Mouse (Mus musculus) induced T-regulatory cell, adult 2 months (primary cell): ENCODE measurements around the gene Ccnk.

Experiments
- DNase-seq: peaks from one replicate; pipeline ENCODE4 v3.0.0-alpha.2; 2012; ENCODE audit warnings: low read depth

Gene Ccnk

DNA sequence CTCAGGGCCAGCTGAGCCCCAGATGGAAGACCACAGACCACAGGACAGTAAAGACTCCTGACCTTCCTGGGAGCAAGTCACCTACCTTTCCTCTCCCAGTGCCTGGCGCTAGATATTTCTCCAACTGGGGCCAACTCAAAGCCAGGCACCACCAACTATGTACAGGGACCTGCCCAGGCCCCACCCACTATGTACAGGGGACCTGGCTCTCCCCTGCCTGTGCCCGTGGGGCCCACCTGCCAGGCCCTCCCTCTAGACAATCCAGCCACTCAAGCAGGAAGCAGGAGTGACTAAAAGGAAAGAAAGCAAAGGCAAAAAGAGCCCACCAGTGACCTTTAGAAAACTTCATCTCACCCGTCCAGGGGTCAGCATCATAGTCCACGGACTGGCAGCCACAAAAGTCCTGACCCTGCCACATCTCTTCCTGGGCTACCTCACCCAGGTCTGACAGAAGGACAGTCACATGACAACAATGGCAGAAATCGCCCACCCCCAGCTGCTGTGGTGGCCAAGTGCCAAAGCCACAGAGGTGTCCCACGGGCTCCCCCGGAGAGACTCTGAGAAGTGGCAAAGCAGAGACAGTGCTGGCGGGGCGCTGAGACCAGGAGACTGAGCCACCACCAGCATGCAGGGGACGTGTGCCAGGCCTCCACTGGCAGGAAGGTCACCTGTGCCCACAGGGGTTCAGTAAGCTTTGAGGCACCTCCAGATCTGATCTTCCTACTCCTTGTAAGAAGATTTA, 67.6 kb downstream of the Ccnk start:
- DNase-seq = no peak

DNA sequence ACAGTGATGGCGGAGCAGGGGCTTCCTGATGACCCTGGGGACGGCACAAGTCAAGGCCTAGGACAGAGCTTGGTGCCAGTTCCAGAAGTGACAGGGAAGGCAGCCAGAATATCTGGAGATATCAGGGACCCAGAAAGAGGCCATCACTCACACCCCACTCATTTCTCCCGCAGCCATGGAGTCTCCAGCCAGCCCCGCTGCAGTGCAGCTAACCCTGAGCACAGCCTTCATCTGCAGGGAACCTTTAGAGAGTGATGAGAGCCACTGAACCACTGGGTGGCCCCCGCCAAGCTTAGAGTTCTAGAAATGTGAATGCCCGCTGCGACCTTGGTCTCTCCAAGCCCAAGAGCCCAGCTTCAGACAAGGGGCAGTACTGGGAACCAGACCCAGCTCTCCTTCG, 69.6 kb downstream of the Ccnk start:
- no peak for DNase-seq

DNA sequence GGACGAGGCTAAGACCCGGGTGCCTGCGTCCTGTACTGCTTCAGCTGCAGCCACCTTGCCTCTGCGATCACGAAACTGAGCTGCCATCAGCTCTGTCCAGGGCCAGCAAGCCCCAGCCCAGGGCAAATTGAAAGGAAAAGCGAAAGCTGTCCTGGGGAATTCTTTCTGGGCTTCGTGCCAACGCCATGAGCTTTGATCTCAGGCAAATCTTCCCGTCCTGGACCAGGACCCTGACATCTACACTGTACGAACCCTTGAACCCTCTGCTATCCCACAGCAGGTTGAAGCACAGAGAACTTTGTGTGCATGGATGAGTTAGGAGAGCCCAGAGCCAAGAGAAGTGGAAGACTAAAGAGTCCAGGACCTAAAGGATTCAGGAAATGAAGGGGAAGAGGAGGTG, 70.1 kb downstream of the Ccnk start:
- no peak for DNase-seq

DNA sequence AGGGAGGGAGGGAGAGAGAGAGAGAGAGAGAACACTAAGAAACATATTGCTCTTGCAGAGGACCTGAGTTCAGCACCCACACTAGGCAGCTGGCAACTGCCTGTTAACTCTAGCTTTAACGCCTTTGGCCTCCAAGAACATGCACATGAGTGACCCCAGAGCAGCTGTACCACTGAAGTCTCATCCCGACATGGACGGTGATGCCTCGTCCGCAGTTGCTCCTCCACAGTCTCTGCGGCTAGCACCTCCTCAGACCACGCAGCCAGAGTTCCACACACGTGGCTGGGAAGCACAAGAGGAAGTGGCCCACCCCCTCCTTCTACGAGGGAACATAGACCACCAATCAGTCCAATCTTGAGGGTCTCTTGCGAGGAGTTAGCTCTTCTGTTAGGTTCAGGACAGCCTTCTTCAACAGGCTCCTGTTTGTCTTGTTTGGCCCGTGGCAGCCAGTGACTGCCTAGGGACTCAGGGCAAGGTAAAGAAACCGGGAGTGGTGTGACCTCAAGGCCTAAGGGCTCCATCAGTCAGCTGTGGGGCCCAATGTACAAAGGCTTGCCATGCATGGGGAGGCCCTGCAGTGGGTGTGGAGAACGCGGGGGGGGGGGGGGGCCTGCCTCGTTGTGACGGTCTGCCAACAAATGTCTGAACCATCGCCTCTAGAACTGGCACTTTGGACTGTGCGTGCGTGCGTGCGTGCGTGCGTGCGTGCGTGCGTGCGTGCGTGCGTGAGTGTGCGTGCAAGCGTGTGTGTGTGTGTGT, 71.8 kb downstream of the Ccnk start:
- no peak for DNase-seq

DNA sequence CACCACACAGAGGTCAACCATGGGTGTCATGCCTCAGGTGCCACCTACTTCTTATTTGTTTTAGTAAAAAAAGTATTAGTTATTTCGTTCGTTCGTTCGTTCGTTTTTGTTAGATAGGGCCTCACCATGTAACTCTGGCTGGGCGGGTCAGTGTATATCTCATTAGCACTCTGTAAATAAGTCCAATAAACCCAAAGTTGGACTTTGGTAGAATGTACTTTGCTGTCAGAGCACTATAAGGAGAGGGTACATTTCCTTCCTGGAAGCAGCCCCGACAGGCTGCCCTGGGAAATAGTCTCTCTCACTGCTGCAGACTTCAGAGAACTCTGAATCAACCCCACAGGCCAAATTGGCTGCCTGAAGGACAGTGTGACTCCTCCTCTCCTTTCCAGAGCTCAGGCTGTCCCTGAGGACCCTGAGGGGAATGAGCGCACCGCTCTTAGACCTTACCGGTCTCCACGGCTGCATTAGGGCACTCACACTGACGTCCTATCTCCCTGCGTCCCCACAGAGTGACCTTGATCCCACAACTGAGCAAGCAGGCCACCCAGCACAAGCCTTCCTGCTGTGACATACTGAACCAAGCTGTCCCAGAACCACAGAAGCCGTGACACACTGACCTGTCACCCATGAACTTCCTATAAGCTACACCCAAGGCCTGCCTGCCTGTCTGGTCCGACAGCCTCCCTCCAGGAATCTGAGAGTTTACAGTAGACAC, 72.6 kb downstream of the Ccnk start:
- DNase-seq = no peak
